Mouse (Mus musculus): Measurements from ENCODE around the gene Apoc1.

GRCm38 (mm10) chr7:19717346-19717745 is 24.9 kb upstream of the Apoc1 start:
- no peak for TF ChIP-seq HCFC1 (IDR thresholded peaks at IDR 0.05; ENCODE audit: low read depth, low read length)
- no peak for TF ChIP-seq CHD1 (IDR thresholded peaks at IDR 0.05; ENCODE audit: low read depth, low read length)
- no peak for TF ChIP-seq MAX (IDR thresholded peaks at IDR 0.05; ENCODE audit: low read length)
- no peak for TF ChIP-seq TCF12 (IDR thresholded peaks at IDR 0.05; ENCODE audit: low read depth, low read length)
- TF ChIP-seq CTCF (conservative IDR thresholded peaks at IDR 0.05 in 1 of 2, IDR thresholded peaks at IDR 0.05 in 1 of 2; ENCODE audit: low read depth in 2 of 2, low read length in 2 of 2): no peak
- no peak for TF ChIP-seq NRF1 (IDR thresholded peaks at IDR 0.05; ENCODE audit: low read depth, low read length)
- no peak for TF ChIP-seq ZNF384 (IDR thresholded peaks at IDR 0.05; ENCODE audit: low read depth, low read length)
- no peak for TF ChIP-seq USF1 (IDR thresholded peaks at IDR 0.05; ENCODE audit: low read depth, low read length)
- TF ChIP-seq TBP (conservative IDR thresholded peaks at IDR 0.05; ENCODE audit: low read depth, low read length): no peak
- TF ChIP-seq POLR2A (IDR thresholded peaks at IDR 0.05; ENCODE audit: low read depth, low read length): no peak
- no peak for TF ChIP-seq ZC3H11A (IDR thresholded peaks at IDR 0.05; ENCODE audit: low read depth, low read length)
- no peak for TF ChIP-seq BHLHE40 (IDR thresholded peaks at IDR 0.05; ENCODE audit: low read depth, low read length)
- no peak for TF ChIP-seq GABPA (IDR thresholded peaks at IDR 0.05; ENCODE audit: insufficient replicate concordance, low read depth, low read length)
- TF ChIP-seq MEF2A (IDR thresholded peaks at IDR 0.05; ENCODE audit: borderline replicate concordance, low read depth, low read length): no peak

Data from CH12.LX (cell line).